9 mouse cellular contexts compared by ENCODE assay signal in genomic region chr10:80397524-80398173, GRCm38 (mm10). TPM values are rescaled to one million over a fixed set of nuclear protein-coding genes. Genes with fewer than 3 reads are reported as not detected.
DNase-seq lines count a peak whose midpoint lies in the region; ATAC-seq and TF ChIP-seq lines count a peak whose summit lies in the region.
"Had no signal": no experiment of that assay in that cellular context is flagged by ENCODE, and none has a peak within 500 bp of the region (broad histone marks: within the 10 kb centered on the region; RNA-seq: fewer than 3 reads in every experiment).

No protein-coding gene starts in this region.

- ATAC-seq in lung, embryonic 16.5 days (ENCODE audit: low read depth), result no peak
- no peak for ATAC-seq in forebrain, embryonic 11.5 days (replicated peaks; ENCODE audit: low FRiP score)
- ATAC-seq in limb, embryonic 11.5 days (ENCODE audit: insufficient number of reproducible peaks, low FRiP score, low TSS enrichment, low read depth), result no peak

- peak overlapping the region; percentile 94 for H3K4me2 ChIP-seq in lung, embryonic 16.5 days (ENCODE audit: low read depth, low read length)
- H3K4me2 ChIP-seq in forebrain, embryonic 11.5 days (ENCODE audit: low read depth, low read length, severe bottlenecking), result peak overlapping the region; percentile 64
- peak overlapping the region; percentile 87 for H3K4me2 ChIP-seq in limb, embryonic 11.5 days (ENCODE audit: low read depth, severe bottlenecking)

- TF ChIP-seq CTCF in olfactory bulb, adult 2 months (IDR thresholded peaks at IDR 0.05; ENCODE audit: insufficient read depth, low read depth, low read length), result no peak

- WGBS in lung, embryonic 16.5 days, result 30% methylated on average over 8 of the region's 8 CpGs
- 53% methylated on average over 8 of the region's 8 CpGs for WGBS in forebrain, embryonic 11.5 days
- WGBS in limb, embryonic 11.5 days, result 65% methylated on average over 8 of the region's 8 CpGs
- WGBS in olfactory bulb, adult 2 months, result 25% methylated on average over 8 of the region's 8 CpGs

- no peaks in the 10 kb centered on the region for H3K9me3 ChIP-seq in lung, embryonic 16.5 days (ENCODE audit: control insufficient read depth, low read length)
- H3K9me3 ChIP-seq in forebrain, embryonic 11.5 days (ENCODE audit: control insufficient read depth, low read length), result no peaks in the 10 kb centered on the region
- no peaks in the 10 kb centered on the region for H3K9me3 ChIP-seq in limb, embryonic 11.5 days (ENCODE audit: control insufficient read depth, low read length)

- no peak for TF ChIP-seq POLR2A in olfactory bulb, adult 2 months (IDR thresholded peaks at IDR 0.05; ENCODE audit: insufficient read depth, low read depth, low read length)

- peak overlapping the region; percentile 99 for H3K27ac ChIP-seq in lung, embryonic 16.5 days (ENCODE audit: low read length)
- peak overlapping the region; percentile 98; the same call in 1 of the 2 replicates for H3K27ac ChIP-seq in forebrain, embryonic 11.5 days (ENCODE audit: low read depth, low read length)
- H3K27ac ChIP-seq in limb, embryonic 11.5 days (replicated peaks; ENCODE audit: low read depth, low read length), result peak overlapping the region; percentile 99
- H3K27ac ChIP-seq in olfactory bulb, adult 2 months (ENCODE audit: insufficient read depth, low read depth, low read length), result no peak overlapping the region

- no peaks in the 10 kb centered on the region for H3K27me3 ChIP-seq in lung, embryonic 16.5 days (ENCODE audit: control insufficient read depth, insufficient read depth, low read depth, low read length)
- no peaks in the 10 kb centered on the region for H3K27me3 ChIP-seq in forebrain, embryonic 11.5 days (ENCODE audit: control insufficient read depth, insufficient read depth, low read length)
- H3K27me3 ChIP-seq in limb, embryonic 11.5 days (ENCODE audit: control insufficient read depth, insufficient read depth, low read length), result no peaks in the 10 kb centered on the region

- H3K36me3 ChIP-seq in lung, embryonic 16.5 days (ENCODE audit: control insufficient read depth, insufficient read depth, low read length), result peaks cover 34% of the 10 kb centered on the region
- H3K36me3 ChIP-seq in forebrain, embryonic 11.5 days (ENCODE audit: control insufficient read depth, insufficient read depth, low read length), result peaks cover 18% of the 10 kb centered on the region
- H3K36me3 ChIP-seq in limb, embryonic 11.5 days (ENCODE audit: control insufficient read depth, insufficient read depth, low read length), result peaks cover 28% of the 10 kb centered on the region

- DNase-seq in lung, adult 18-20 months, result no peak
- DNase-seq in forebrain, embryonic 11.5 days (ENCODE audit: low spot score), result no peak
- no peak for DNase-seq in limb, embryonic 11.5 days (ENCODE audit: low spot score)
- DNase-seq in adrenal gland, adult 8-10 months, result no peak
- DNase-seq in layer of hippocampus, postnatal 25 days (ENCODE audit: extremely low spot score in 1 of 2, low spot score in 1 of 2), result no peak
- DNase-seq in layer of hippocampus, postnatal 14 days (ENCODE audit: low spot score in 2 of 2), result no peak
- DNase-seq: kidney, postnatal 36 days had no signal

- peak overlapping the region; percentile 94 for H3K9ac ChIP-seq in lung, embryonic 16.5 days (ENCODE audit: low read length)
- H3K9ac ChIP-seq in forebrain, embryonic 11.5 days (ENCODE audit: low read length), result peak overlapping the region; percentile 97
- peak overlapping the region; percentile 98 for H3K9ac ChIP-seq in limb, embryonic 11.5 days (ENCODE audit: low read length)

- H3K4me3 ChIP-seq in lung, embryonic 16.5 days (ENCODE audit: low read length), result peak overlapping the region; percentile 83
- H3K4me3 ChIP-seq in forebrain, embryonic 11.5 days (ENCODE audit: low read depth, low read length), result peak overlapping the region; percentile 79
- H3K4me3 ChIP-seq in limb, embryonic 11.5 days (ENCODE audit: low read depth, low read length), result peak overlapping the region; percentile 70
- H3K4me3 ChIP-seq in olfactory bulb, adult 2 months (ENCODE audit: insufficient read depth, low read depth, low read length), result peak overlapping the region; percentile 26; the same call in 1 of the 2 replicates

- H3K4me1 ChIP-seq in lung, embryonic 16.5 days (replicated peaks; ENCODE audit: control insufficient read depth, insufficient read depth, low read length), result peaks cover 24% of the 10 kb centered on the region
- peaks cover 17% of the 10 kb centered on the region for H3K4me1 ChIP-seq in forebrain, embryonic 11.5 days (replicated peaks; ENCODE audit: control insufficient read depth, insufficient read depth, low read length)
- peaks cover 19% of the 10 kb centered on the region for H3K4me1 ChIP-seq in limb, embryonic 11.5 days (ENCODE audit: control insufficient read depth, insufficient read depth, low read length)
- peaks cover 21% of the 10 kb centered on the region for H3K4me1 ChIP-seq in olfactory bulb, adult 2 months (ENCODE audit: control insufficient read depth, insufficient read depth, low read length)

RNA-seq across cellular contexts. Expression of gene Mbd3, which starts 1.7 kb away (rescaled TPM):
- polyA plus RNA-seq in lung, embryonic 16.5 days (2015; fragmentation: Nextera tagmentation; extraction: Ambion mirVana), result 192 and 204 TPM in 2 replicates
- 276 and 322 TPM in 2 replicates for polyA plus RNA-seq in forebrain, embryonic 11.5 days (2014; fragmentation: Nextera tagmentation; extraction: Ambion mirVana)
- 302 and 337 TPM in 2 replicates for polyA plus RNA-seq in limb, embryonic 11.5 days (2014; fragmentation: Nextera tagmentation; extraction: Ambion mirVana)
- polyA plus RNA-seq in olfactory bulb, adult 2 months (2012; ENCODE audit: insufficient read depth, insufficient read length, low replicate concordance, missing spikeins), result not detected in 2 replicates
- total RNA-seq in adrenal gland, adult 8-10 months (2022), result 100 to 1,000 TPM; 147 to 161 (median 156) TPM
- total RNA-seq in layer of hippocampus, postnatal 25 days (2021), result 100 to 1,000 TPM; 138 to 159 TPM
- total RNA-seq in layer of hippocampus, postnatal 14 days (2021), result 100 to 1,000 TPM; 121 to 131 TPM

RNA-seq across cellular contexts. Expression of gene Uqcr11, which starts 9.0 kb away (rescaled TPM):
- 618 and 673 TPM in 2 replicates for polyA plus RNA-seq in lung, embryonic 16.5 days (2015; fragmentation: Nextera tagmentation; extraction: Ambion mirVana)
- polyA plus RNA-seq in forebrain, embryonic 11.5 days (2014; fragmentation: Nextera tagmentation; extraction: Ambion mirVana), result 430 and 504 TPM in 2 replicates
- 527 and 533 TPM in 2 replicates for polyA plus RNA-seq in limb, embryonic 11.5 days (2014; fragmentation: Nextera tagmentation; extraction: Ambion mirVana)
- not detected in 2 replicates for polyA plus RNA-seq in olfactory bulb, adult 2 months (2012; ENCODE audit: insufficient read depth, insufficient read length, low replicate concordance, missing spikeins)
- total RNA-seq in adrenal gland, adult 8-10 months (2022), result 100 to 1,000 TPM; 515 to 715 (median 604) TPM
- total RNA-seq in layer of hippocampus, postnatal 25 days (2021), result 100 to 1,000 TPM; 520 to 551 TPM
- total RNA-seq in layer of hippocampus, postnatal 14 days (2021), result 100 to 1,000 TPM; 620 to 655 TPM

RNA-seq across cellular contexts. Expression of gene Mex3d, which starts 10.2 kb away (rescaled TPM):
- polyA plus RNA-seq in lung, embryonic 16.5 days (2015; fragmentation: Nextera tagmentation; extraction: Ambion mirVana), result 4.4 and 4.5 TPM in 2 replicates
- 13.3 and 15.9 TPM in 2 replicates for polyA plus RNA-seq in forebrain, embryonic 11.5 days (2014; fragmentation: Nextera tagmentation; extraction: Ambion mirVana)
- 9.8 and 10.4 TPM in 2 replicates for polyA plus RNA-seq in limb, embryonic 11.5 days (2014; fragmentation: Nextera tagmentation; extraction: Ambion mirVana)
- polyA plus RNA-seq in olfactory bulb, adult 2 months (2012; ENCODE audit: insufficient read depth, insufficient read length, low replicate concordance, missing spikeins), result not detected in 2 replicates
- total RNA-seq in adrenal gland, adult 8-10 months (2022), result 10 to 100 TPM; 17.4 to 21.6 (median 20.8) TPM
- 10 to 100 TPM; 18.9 to 19.3 TPM for total RNA-seq in layer of hippocampus, postnatal 25 days (2021)
- 10 to 100 TPM; 20.3 to 24.2 TPM for total RNA-seq in layer of hippocampus, postnatal 14 days (2021)

RNA-seq across cellular contexts. Expression of gene Tcf3, which starts 35.8 kb away (rescaled TPM):
- 81.0 and 82.4 TPM in 2 replicates for polyA plus RNA-seq in lung, embryonic 16.5 days (2015; fragmentation: Nextera tagmentation; extraction: Ambion mirVana)
- polyA plus RNA-seq in forebrain, embryonic 11.5 days (2014; fragmentation: Nextera tagmentation; extraction: Ambion mirVana), result 237 and 256 TPM in 2 replicates
- 232 and 248 TPM in 2 replicates for polyA plus RNA-seq in limb, embryonic 11.5 days (2014; fragmentation: Nextera tagmentation; extraction: Ambion mirVana)
- not detected in 2 replicates for polyA plus RNA-seq in olfactory bulb, adult 2 months (2012; ENCODE audit: insufficient read depth, insufficient read length, low replicate concordance, missing spikeins)
- total RNA-seq in adrenal gland, adult 8-10 months (2022), result 10 to 100 TPM; 56.7 to 75.7 (median 66.8) TPM
- total RNA-seq in layer of hippocampus, postnatal 25 days (2021), result 10 to 100 TPM; 26.9 to 32.1 TPM
- 10 to 100 TPM; 33.3 to 35.0 TPM for total RNA-seq in layer of hippocampus, postnatal 14 days (2021)

RNA-seq across cellular contexts. Expression of gene Plk5, which starts 41.4 kb away (rescaled TPM):
- 0.48 and 0.52 TPM in 2 replicates for polyA plus RNA-seq in lung, embryonic 16.5 days (2015; fragmentation: Nextera tagmentation; extraction: Ambion mirVana)
- 0.36 and 0.87 TPM in 2 replicates for polyA plus RNA-seq in forebrain, embryonic 11.5 days (2014; fragmentation: Nextera tagmentation; extraction: Ambion mirVana)
- polyA plus RNA-seq in limb, embryonic 11.5 days (2014; fragmentation: Nextera tagmentation; extraction: Ambion mirVana), result 0.49 and 0.61 TPM in 2 replicates
- polyA plus RNA-seq in olfactory bulb, adult 2 months (2012; ENCODE audit: insufficient read depth, insufficient read length, low replicate concordance, missing spikeins), result not detected in 2 replicates
- 1 to 10 TPM in 1 of 4 experiments, under 1 TPM in 3; 0.21 to 1.3 (median 0.41) TPM for total RNA-seq in adrenal gland, adult 8-10 months (2022)
- 10 to 100 TPM; 14.6 to 16.9 TPM for total RNA-seq in layer of hippocampus, postnatal 25 days (2021)
- 1 to 10 TPM; 3.2 to 3.4 TPM for total RNA-seq in layer of hippocampus, postnatal 14 days (2021)

Comparison
In these comparisons a context has a peak if more than half of its experiments do, and no peak if none do; other contexts are left out.
1. H3K4me3 ChIP-seq: peak in every context shown above with its lines; median percentile 83 in lung, embryonic 16.5 days; 79 in forebrain, embryonic 11.5 days; 70 in limb, embryonic 11.5 days; 26 in olfactory bulb, adult 2 months.
2. RNA of gene Uqcr11, which starts 9.0 kb away (polyA plus RNA-seq): 618 to 673 TPM in lung, embryonic 16.5 days, 527 to 533 TPM in limb, embryonic 11.5 days and 430 to 504 TPM in forebrain, embryonic 11.5 days; not detected in olfactory bulb, adult 2 months; every median in the first group is over 100 times any median in the second.
3. Peak in every context shown above with its lines, with median percentiles within 50 percentile points of each other: H3K4me2 ChIP-seq and H3K9ac ChIP-seq.